Mouse (Mus musculus): Measurements from ENCODE around the gene Cdc14a.
A peak's percentile ranks its signal among the peaks of the same experiment; 100 is the strongest.
"Not testable (repeated sequence)": the region's sequence is repeated elsewhere in the genome, so short reads cannot be mapped to it uniquely, and the experiment has no call there.

The Cdc14a gene

DNA sequence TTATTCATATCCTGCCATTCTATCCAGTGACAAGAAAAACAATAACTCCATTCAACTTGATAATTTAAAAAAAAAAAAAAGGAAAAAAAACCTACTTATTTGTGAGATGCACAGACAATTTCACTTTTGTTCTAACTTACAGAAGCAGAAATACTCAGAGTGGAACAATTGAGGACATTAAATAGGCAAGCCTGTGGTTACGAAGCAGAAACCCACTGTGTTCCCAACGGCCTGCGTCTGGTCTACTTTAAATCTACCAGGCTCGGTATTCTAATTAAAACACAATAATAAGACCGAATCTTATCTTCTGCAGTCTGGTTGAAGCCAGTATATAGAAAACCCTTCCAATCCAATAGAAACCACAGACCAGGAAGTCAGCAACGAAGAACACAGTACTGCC is 50.6 kb downstream of the Cdc14a start:
- no peak for DNase-seq (ENCODE audit: low read depth, low spot score)

DNA sequence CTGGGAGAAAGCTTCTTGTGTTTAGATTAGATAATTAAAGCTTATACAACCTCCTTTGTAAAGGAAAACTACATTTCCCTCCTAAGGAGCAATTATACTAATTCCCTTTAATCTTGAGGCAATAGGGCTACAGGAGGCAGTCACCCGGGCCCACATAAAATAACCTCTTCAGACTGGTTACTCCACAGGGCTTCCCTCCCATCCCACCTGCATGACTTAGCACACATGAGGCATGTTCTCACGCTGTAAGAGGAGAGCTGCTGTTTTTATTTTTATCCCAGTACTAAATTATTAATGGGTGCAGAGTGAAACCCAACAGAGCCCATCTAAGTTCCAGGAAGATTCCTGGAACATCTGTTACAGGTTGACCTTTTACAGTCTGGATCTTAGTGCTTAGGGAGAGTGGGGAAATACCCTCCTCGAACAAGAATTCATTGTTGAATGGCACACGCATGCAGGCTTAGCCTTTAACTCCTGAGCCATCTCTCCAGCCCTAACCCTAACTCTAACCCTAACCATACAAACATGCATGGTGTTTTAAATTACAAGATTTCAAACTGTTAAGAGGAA is 54.9 kb downstream of the Cdc14a start:
- no peak for DNase-seq (ENCODE audit: low read depth, low spot score)

DNA sequence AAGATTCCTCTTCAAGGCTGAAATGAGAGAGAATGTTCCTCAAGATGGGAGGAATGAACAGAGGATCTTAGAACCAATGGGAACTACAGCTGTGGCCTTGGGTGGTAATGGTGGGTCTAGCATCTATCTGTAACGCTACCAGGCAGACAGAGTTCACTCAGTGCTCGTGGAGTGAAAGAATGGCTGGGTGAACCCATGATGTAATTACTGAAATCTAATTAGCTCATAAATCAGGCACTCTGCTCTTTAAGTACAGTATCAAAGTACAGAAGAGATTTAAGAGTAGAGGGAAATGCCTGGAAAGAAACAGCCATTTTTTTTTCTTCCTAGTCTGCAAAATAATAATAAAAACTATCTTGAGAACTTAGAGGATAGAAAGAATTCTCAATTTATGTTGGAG is 57.7 kb downstream of the Cdc14a start:
- no peak for DNase-seq (ENCODE audit: low read depth, low spot score)

DNA sequence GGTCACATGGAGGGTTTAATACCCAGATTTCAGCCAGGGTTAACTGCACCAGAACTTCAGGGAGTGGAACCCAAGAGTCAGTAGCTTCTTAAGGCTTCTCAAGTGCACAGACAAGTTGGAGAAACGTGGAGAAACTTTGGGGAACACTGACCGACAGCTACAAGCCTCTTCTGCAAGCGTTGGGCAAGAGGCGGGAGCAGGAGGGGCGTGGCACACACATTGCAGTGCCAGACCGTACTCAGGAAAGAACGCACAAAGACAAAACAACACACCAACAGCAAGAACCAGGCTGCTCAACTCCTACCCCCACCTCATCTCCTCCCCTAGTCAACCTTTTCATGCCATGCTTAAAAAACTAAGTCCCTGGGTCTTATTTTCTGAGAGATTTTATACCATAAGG is 61.9 kb downstream of the Cdc14a start:
- no peak for DNase-seq (ENCODE audit: low read depth, low spot score)

DNA sequence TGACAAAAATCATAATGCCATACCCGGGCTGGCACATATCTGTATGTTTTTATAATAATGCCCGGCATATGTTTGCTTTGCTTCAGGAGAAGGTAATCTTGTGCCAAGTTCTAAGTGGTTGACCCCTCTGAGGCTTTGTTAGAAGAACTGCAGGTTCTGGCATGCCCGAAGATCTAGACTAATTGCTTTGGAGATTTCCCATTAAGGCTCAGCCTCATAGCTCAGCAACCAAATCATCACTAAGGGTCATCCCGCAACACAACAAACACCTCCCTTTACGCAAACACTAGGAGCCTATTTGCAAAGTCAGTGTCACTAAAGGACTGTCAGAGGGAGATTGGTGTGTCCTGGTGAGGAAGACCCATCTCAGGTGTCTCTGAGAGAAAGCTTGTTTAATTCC is 62.7 kb downstream of the Cdc14a start:
- DNase-seq (ENCODE audit: low read depth, low spot score) = no peak

DNA sequence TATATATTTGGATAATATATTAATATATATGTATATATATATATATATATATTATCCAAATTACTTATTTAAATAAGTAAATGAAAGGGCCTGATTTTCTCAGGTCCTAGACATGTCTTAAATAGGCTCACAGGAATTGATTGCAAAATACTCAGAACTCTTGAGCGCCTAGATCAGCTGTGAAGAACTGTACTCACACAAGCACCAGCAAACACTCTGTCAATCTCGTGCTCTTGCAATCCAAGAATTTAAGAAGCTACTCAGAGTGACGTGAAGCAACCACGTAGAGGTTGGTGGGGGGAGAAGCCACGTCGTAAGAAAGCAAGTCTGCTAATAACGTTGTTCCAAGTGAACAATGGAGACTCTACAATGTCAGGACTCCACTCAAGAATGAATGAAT is 66.0 kb downstream of the Cdc14a start:
- no peak for DNase-seq (ENCODE audit: low read depth, low spot score)

DNA sequence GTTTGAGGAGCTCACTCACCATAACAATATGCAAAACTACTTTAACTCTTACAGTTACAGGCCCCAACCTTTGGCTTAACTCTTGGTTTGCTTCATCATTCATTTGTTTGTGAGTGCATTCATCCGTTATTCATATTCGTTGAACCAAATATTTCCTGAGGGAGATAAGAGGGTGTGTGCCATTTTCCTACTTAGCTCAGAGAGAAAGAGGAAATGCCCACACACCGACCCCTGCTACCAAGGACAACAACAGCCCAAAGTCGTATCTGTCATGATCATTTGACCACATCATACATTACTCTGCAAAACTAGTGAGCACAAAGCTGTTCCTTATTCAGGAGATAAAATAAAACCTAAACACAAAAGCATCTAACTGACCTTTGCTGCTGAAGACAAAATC is 66.7 kb downstream of the Cdc14a start:
- DNase-seq (ENCODE audit: low read depth, low spot score) = no peak

DNA sequence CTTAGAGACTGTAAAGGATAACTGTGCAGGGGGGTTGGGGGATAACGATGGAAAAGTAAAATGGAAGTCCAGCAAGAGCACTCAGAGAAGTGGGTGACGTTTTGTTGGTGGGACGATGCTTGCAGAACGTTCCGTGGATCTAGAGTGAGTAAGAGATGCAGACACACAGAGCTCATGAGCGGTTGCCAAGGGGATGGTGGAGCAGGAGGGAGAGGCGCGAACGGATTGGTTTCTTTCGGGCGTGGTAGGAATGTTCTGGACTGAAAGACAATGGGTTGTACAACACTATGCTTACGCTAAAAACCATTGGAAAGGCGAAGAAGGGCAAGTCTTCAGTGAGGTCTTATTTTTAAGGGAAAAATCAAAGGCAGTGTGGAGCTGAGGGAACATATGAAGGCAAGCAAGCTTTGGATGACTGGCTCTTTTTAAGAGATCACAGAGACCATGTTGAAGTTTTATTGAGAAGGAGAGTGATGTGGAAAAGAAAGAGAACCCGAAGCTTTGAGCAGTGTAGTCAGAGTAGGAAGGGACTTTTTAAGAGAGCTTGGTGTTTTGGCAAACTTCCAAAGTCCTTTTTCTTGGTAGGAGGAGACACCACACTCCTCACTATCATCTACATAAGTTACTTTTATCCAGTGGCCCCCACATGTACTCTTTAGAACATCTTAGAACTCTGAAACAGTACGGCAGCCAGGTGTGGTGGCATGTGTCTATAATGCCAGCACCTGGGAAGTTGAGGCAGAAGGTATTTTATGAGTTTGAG is 68.6 kb downstream of the Cdc14a start:
- no peak for DNase-seq (ENCODE audit: low read depth, low spot score)

DNA sequence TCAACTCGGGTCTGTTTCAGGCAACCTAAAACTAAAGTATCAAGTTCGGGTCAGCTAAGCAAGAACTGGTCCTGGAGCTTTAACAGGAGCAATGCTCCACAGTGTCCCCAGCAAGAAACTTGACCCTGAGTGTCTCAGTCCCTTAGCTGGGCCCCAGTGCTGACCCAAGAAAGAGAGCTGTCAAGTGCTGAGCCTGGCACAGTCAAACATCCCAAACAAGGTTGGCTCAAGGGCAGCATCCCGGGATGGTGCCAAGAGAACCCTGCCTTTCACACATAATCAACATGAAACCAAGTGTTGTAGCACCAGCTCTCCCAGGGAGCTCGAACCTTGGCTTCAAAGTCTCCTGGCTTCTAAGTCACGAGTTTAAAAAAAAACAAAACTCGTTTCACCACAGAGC is 71.3 kb downstream of the Cdc14a start:
- DNase-seq (ENCODE audit: low read depth, low spot score) = no peak

DNA sequence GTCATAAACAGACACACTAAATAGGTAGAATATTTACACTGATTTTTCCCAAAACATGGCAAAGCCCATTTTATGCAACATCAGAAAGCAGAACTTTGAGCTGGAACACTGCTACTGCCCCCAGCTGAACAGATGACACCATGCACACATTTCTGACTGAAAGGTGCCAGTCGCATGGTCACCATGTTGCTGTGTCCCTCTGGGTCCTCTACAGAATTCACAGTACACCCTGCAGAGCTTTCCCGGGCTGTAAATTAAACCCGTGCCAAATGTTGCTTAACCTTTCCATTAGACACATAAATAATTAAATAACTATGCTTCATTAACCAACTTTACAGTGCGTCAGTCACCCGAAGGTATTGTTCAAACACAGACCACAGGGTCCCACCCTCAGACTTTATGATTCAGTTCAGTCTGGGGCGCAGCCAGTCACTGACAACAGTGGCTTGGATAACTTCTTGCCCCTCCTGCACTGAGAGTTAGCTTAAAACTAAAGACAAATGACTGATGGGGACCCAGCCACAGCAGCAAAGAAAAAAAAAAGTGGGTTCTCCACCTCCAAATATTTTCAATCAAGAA is 73.4 kb downstream of the Cdc14a start:
- DNase-seq (ENCODE audit: low read depth, low spot score) = no peak

DNA sequence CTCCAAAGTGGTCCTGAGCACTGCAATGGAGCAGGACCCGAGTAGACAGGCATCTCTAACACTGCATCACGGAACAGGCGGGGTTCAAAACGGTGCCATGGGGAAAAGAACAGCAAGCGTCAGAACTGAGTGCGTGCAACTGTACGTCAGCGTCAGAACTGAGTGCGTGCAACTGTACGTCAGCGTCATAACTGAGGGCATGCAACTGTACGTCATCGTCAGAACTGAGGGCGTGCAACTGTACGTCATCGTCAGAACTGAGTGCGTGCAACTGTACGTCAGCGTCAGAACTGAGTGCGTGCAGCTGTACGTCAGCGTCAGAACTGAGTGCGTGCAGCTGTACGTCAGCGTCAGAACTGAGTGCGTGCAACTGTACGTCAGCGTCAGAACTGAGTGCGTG is 76.3 kb downstream of the Cdc14a start:
- DNase-seq (ENCODE audit: low read depth, low spot score) = not testable (repeated sequence)

DNA sequence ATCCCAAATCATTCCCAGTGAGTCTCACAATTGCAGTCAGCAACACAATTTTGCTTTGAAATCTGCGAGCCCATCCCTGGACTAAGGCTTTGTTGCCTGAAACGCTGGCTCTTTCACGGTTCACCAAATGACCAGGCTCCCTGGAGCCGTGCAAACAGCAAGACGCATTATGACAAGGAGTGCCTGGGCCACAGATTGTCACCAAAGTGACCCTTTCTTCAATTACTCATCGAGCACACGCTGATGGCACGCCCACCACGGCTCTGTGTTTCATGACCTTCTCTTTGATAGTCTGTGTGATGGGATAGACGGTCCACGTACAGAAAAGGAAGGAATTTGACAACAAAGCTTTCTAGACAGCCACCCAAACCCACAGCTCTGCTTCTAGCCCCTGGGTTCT is 78.6 kb downstream of the Cdc14a start:
- no peak for DNase-seq (ENCODE audit: low read depth, low spot score)

DNA sequence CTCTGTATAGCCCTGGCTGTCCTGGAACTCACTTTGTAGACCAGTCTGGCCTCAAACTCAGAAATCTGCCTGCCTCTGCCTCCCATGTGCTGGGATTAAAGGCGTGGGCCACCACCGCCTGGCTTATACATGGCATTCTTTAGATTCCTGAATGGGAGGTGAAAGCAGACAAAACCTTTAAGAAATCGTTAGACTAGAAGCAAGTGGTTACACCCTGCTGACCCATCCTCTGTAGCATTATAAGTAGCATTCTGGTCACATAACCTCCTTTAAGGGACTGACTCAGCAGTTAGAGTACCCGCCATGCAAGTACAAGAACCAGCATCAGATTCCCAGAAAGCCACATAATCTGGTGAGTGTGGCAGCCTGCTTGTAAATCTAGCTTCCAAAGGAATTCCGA is 81.6 kb downstream of the Cdc14a start:
- no peak for DNase-seq (ENCODE audit: low read depth, low spot score)

DNA sequence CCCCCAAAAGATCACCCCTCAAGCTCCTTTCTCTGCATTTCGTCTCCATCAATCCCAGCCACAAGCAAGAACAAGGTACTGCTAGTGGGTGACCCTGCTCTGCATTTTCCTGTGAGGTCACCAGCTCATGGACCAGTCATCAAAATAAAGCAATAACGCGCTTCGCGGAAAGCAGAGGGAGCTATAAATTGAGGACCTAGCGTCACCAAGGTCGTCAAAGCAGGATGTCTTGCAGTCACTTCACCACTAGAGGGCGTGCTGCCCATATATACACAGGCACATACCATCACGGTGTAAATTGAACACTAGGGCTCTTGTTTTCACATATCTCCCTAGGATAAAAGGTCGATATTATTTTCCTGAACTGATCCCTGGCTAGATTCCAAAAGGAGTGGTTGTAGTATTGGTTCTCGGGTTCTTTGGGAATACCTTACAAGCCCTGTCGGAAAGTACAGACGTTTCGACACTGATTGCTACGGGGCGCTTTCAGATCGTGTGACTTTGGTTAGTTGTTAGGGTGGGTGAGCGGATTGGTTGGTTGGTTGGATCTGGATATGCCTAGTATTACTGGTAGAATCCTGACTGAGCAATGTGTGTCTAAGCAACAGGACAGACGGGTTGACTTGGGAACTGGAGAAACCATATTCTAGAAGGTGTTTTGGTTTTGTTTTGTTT is 82.7 kb downstream of the Cdc14a start:
- DNase-seq (ENCODE audit: low read depth, low spot score) = peak; percentile 57

DNA sequence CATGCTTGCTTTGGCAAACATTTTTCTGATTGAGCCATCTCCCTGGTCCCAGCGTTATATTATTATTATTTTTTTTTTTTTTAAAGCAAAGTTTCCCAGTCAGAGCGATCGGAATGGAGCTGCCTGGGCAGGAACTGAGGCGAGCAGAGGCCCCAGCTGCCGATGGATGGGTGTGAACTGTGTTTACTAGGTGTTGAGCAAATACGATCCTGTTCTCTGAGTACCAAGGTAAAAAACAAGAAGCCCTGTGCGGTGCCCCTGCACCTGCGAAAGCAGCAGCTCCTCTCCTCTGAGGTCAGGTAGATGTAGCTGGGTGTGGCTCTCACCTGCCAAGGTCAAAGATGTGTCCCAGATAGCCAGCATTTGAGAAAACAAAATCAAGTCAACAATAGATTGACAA is 83.6 kb downstream of the Cdc14a start:
- no peak for DNase-seq (ENCODE audit: low read depth, low spot score)

DNA sequence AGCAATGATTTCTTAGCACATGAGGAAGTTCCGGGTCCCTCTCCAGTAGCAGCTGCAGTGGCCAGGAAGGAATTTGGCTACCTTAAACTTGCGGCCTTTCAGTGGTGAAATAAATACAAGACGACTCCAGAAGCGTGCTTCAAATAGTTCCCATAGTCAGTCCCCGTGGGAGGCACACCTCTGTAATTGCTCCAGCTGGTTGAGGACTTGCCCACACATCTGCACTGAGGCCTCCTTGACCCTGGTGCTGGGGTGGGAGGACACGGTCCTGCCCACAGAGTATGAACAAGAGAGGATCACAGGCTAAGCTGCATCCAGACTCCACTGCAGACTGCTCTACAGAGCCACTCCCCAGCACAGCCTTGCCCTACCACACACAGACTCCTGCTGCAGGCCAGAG is 85.2 kb downstream of the Cdc14a start:
- DNase-seq (ENCODE audit: low read depth, low spot score) = no peak

DNA sequence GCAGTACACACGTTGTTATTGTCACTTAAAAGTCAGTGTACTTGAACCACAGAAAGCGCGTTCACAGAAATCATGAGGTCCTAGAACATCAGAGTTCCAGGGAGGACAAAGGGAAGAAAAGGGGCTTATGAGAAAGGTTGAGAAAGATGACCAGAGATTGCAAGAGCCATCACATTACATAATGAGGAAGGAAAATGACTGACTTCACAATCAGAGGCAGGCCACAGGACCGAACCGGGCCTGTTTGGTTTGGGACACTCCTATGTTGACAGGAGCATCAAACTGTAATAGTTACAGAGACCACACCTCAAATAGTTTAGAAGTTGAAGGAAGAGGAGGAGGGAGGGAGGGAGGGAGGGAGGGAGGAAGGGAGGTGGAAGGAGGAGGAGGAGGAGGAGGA is 86.0 kb downstream of the Cdc14a start:
- DNase-seq (ENCODE audit: low read depth, low spot score) = no peak

DNA sequence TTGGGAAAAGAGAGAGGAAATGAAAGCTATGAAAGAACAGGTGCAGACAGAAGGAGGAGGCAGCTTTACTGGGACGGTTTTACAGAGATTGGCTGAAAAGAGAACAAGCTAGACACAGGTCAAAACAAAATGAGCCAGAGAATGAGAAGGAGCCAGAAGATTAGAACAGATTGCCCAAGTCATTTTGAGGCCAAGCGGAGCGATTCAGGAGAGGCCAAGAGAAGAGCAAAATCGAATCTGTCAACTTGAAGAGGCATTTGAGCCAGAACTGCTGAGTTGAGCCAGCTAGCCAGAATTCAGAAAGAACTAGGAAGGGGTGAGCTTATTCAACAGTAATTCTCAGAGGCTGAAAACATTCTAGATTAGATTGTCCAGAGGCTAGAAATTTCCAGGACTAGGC is 88.8 kb downstream of the Cdc14a start:
- DNase-seq (ENCODE audit: low read depth, low spot score) = no peak

DNA sequence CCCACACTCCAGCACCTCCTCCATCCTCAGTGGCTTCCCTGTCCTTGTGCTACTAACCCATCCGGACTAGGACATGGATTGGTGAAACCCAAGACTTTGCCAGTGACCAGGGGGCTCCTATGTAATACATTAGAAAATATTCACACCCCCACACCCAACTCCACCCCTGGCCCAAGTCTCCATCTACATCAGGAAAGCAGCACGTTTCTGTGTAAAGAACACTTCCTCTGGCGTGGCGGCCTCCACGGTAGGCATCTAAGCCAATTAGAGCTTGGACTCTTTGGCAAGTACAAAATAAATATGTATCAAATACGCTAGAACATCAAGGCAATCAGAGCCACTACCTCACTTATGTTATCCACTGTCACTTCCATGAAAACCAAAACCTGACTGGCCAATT is 90.1 kb downstream of the Cdc14a start:
- no peak for DNase-seq (ENCODE audit: low read depth, low spot score)

DNA sequence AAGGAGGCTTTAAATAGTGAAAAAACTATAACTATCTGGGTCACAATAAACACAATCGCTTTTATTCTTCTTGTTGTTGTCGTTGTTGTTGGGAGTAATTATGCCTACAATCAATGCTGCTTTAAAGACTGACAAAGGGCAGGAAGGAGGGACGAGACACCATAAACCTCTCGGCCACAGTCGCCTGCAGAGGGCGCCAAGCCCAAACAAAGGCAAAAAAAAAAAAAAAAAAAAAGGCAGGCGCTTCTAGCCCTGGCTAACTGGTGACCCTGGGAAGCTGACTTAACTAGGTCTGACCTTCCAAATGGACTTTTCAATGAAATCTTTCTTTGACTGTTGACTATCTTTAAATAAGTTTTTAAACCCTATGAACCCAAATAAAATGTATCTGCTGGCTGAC is 90.6 kb downstream of the Cdc14a start:
- DNase-seq (ENCODE audit: low read depth, low spot score) = peak; percentile 20

DNA sequence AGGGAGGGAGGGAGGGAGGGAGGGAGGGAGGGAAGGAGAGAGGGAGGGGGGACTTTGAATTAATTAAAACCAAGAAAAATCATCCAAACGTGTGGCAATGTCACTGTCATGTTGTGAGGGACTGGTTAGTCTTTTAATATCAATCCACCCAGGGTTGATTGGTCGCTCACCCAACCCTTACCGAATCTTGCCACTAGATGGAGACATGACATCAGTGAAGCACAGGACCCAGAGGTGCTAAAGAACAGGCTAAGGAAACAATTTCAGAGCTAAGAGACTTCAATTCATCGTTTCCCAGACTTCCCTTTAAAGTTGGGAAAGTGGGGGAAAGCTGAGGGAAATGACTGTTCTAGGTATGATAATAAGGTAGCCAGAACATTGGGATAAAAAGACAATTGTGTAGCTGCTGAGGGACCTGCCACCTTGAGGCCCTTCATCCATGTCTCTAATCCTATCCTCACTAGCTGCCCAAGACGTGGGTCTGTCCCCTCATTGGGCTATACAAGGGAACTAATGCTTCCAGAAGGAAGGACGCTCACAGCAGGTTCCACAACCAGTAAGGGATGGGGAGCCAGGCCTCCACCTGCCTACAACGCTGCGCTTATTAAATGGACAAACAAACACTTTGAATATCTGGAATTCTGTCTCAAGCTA is 91.9 kb downstream of the Cdc14a start:
- DNase-seq (ENCODE audit: low read depth, low spot score) = peak; percentile 38

DNA sequence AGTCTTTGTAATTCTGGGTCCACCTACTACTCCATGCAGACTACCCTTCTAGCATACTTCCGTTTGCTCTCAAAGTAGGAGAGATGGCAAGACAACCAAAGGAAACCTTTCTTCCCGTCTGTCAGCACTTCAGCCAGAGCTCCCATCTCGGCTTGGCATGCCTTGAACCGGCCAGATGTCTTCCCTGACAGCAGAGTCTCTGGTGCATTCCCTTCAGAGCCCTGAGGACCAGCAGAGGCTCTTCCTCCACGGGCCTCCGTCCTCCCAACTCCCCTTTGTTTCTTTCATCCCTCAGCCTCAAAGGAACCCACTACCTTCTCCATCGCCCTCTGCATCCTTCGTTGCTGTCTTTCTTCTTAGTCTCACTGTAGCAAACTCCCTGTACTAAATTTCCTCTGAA is 93.9 kb downstream of the Cdc14a start:
- no peak for DNase-seq (ENCODE audit: low read depth, low spot score)

Data from c-Kit-negative CD71-positive TER-119-positive erythroid progenitor cells, embryonic 14.5 days (primary cell).